Mouse (Mus musculus) spleen, adult 18-20 months (tissue): Measurements from ENCODE around the gene Efnb1.
"Not testable (repeated sequence)": the region's sequence is repeated elsewhere in the genome, so short reads cannot be mapped to it uniquely, and the experiment has no call there.

Experiments used
- DNase-seq, 2 experiments: peaks; one replicate each; pipeline ENCODE4 v3.0.0; 2022; ENCODE audit warnings: mixed read lengths in 2 of 2

The Efnb1 gene

DNA sequence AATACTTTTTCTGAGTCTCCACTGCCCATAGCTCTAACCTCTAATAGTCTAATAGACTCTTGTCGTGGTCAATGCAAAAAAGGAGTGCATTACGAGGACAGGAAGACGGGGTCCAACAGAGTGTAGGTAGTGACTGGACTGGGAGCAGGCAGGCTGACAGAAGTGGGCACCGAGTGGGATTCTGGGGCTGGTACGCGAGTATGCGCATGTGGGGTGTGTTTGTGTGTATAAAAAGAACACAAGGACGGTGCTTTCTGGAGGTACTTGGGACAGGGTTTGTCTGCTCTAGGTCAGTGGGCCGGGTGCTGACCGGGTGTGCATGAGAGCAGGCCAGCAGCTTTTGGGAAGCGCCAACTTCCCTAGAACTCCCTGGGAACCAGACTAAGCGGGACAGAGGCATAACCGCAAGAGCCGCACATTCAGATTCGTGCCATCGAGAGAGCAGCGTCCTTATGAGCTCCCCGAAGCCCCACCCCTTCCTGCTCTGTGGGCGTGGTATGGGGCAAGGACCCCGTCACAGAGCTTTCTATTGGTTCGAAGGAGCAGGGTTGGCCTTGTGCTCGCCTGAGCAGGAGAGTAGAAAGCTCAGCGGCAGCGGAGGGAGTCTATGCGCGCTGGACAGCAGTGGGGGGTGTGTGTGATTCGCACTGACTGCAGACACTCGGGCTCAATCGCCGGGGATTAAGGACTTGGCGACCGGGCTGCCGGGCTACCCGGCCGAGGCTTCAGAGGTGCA is at the start of gene Efnb1:
Efnb1 (plus strand) TSS at position 608 of the 736 bp plus-strand sequence.
- peak; percentile 79 to 81 for DNase-seq

DNA sequence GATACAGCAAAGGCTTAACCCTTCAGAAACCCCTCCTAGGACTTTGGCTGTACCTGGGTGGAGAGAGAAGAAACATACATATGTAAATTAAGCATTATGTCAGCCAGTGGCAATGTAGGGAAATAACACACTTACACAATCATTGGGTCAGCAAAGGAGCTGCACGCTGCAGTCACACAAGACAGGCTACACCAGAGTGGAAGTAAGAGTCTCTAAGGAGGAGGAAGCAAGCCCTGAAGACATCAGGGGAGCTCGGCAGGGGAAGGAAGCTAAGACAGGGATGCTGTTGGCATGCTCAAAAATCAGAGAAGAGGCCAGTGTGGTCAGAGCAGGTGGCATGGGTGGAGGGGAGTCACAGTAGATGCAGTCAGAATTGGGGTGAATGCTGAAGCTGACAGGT is 43.2 kb upstream of the Efnb1 start:
- DNase-seq, result no peak

DNA sequence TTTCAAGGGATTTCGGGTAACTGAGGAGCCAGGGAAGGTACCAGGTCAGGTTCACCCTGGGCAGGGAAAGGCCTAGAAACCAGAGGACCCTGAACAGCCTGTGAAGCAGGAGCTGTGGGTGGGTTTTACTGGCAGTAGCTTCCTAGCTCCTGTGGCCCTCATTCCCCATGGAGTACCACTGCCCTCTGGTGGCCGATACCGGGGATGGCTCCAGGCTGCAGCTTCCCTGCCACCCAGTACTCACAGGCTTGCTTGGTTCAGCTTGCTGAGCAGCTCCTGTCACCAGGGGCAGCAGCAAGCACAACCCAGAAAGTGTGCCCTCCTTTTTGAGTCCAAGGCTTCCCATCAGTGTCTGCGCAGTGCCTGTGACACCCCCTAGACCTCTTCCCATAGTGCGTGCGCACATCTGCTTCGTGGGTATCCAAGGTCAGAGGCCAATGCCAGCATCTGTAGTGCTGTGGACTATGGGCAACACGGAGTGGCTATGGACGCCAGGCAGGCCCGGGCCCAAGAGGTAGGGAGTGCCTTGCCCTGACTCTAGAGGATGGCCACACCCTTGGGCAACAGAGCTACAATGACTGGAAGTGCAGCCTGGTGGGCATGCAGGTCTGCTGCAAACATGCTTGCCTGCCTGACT is 24.7 kb upstream of the Efnb1 start:
- DNase-seq, result not testable (repeated sequence)

DNA sequence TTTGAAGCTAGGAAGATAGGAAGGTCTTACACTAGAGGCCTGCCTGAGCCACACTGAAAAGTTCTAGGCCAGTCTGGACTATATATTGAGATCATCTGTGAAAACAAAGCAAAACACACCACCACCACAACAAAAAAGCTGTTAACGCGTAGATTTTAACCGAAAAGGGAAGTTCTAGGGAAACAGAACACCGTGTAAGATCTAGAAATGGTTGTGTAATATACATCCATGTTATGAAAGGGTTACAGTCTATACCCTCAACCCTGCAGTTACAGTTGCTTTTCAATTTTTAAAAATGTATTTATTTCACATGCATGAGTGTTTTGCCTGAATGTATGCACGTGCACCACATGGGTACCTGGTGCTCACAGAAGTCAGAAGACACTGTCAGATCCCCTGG is 16.4 kb upstream of the Efnb1 start:
- no peak for DNase-seq

DNA sequence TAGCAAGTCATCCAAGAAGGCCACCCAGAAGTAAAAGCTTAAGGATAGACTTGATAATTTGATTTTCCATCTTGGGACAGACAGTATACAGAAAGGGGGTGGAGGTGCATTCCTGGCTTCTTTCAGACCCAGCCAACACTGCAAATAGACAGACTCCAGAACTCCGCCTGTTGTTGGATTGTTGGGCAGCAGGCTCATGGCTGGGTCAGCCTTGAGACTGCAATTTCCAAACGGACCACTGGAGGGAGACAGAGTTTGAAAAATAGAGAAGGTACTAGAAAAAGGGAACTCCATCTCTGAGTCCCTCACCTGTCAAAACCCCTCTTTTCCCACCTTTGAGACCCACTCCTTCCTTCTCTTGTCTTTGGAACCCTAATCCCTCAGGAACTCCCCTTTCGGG is 5.9 kb upstream of the Efnb1 start:
- peak in 1 of 2 experiments; percentile 59 for DNase-seq

DNA sequence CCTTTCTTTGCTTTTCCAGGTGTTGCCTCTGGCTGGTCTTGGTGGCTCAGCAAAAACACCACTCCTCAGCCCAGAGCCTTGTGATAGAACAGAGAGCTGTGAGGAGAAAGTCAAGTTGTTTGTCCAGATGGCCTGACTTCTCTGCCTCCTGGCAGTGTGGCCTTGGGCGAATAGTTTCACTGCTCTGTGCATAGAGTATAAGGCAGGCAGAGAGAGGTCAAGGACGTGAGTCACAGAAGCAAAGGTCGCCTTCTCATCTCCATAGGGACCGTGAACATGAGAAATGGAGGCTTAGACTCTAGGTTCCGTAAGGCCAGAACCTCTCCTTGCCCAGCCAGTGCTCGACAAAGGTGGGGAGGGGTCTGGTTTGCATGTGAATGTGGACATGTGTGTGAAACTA is 3.4 kb upstream of the Efnb1 start:
- DNase-seq, result no peak

DNA sequence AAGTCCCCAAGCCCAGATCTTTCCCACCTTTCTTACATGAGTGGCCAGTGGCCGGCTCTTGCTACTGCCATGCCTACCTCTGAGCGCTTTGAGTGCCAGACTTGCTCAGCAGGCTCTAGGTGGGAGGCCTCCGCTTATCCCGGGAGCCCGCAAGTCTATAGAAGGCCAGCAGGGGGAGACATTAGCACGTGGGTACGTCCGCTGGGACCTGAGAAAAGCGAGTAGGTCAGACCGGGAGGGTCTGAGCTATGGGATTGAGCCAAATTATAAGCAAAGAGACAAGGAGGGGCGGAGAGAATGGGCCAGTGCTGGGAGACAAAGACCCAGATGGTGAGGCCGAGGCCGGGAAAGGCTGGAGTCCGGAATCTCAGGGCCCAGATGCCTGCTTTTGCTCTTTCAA is 1.0 kb upstream of the Efnb1 start:
- DNase-seq, result peak; percentile 63 to 65

DNA sequence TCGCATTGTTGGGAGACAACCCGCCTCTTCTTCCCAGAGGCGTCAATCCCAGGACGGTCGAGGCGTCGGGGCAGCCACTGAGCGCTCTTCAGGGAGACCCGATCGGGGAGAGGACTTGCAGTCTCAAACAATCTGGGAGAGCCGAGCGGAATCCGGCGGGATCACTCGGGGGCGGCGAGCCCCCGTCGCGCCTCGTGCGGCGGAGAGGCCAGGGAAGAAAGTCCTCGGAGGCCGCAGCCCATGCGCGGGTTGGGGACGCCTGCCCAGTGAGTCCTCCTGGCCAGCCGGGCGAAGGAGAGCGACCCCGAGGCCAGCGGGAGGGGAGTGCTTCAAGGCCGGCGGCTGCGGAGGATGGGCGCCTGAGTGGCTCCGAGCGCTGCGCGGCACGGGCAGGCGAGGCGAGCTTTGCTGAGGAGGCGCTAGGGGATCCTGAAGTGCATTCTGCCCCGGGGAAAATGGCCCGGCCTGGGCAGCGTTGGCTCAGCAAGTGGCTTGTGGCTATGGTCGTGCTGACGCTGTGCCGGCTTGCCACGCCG is 569 bp downstream of the Efnb1 start:
- DNase-seq, result peak in 1 of 2 experiments; percentile 22

DNA sequence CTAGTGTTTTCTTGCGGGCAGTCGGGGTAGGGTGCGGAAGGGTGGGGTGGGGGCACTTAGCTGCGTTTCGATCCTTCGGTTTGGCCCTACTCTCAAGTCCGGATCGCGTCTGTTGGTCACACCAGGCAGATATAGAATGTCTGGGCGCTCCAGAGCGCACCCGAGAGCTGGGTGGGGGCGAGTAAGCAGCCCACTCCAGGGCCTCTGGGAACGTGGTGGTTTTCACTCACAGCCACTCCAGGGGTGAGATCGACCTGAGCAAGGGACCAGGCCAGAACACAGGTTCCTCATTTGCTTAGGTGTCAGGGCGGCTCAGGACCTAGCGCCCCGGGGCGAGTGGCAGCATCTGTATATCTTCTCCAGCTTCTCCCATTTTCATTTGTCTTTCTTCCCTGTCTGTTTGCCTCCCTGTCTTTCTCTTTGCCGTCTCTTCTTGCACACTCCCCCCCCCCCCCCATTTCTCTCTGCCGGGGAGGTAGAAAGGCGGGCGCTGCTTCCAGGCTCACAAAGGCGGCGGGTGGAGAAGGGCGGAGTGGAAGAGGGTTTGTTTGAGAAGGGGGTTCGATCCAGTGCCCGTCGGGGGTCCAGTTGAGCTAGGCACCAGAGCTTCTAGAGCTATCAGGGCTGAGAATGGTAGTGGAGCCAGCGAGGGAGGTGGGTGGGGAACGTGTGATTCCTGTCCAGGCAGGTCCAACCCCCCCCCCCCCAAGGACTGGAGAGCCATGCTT is 1.4 kb downstream of the Efnb1 start:
- DNase-seq, result peak in 1 of 2 experiments; percentile 14

DNA sequence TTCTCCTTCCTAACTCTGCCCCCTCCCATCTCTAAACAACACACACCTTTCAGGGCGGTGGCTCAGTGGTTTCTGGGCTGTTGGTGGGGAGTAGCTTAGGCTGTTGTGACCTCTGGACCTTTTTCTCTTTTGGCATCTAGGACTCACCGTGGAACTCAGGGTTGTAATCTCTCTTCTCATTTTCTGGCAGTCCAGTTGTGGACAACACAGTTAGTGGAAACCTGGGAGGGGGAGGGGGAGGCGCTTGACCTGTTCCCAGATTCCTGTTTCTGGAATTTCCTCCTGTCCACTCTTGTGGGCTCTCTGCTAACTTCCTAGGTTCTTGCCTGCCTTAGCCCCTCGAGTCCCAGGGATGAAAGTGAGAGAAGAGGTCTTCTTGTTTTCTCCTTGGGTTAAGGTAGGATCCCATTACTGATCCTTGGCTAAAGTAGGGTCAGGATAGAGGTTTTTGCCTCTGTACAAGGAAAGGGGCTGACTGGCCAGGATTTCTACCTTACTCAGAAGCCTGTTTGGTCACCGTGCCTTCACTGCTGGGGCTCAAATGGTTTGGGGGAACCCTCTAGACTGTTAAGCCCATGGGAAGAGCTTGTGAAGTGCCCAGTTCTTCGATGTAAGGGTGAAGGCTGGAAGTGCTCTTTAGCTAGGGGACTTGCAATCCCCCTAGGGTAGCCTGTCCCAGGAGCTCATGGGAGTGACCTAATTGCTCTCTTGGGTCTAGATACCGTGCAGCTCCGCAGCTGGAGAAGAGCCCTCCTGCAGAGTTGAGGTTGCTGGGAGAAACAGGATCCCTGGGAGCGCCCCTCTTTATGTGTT is 2.2 kb downstream of the Efnb1 start:
- no peak for DNase-seq

DNA sequence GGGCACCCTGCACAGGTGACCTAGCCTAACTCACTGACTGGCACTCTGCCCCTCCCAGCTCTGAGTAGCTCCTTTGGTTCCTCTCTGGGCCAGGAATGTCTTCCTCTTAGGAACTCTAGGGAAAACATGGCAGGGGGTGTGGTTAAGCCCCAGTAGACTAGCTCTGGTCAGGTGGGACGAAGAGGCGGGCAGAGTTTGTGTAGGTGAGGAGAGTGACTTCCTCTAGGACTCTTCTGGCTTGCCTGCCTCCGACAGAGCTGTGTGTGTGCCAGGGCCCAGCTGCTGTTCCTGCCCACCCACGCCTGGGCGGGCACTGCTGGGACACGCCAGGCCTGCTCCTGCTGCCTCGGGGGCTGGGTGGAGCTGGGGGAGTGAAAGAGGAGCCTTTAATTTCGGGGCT is 5.1 kb downstream of the Efnb1 start:
- DNase-seq, result no peak

DNA sequence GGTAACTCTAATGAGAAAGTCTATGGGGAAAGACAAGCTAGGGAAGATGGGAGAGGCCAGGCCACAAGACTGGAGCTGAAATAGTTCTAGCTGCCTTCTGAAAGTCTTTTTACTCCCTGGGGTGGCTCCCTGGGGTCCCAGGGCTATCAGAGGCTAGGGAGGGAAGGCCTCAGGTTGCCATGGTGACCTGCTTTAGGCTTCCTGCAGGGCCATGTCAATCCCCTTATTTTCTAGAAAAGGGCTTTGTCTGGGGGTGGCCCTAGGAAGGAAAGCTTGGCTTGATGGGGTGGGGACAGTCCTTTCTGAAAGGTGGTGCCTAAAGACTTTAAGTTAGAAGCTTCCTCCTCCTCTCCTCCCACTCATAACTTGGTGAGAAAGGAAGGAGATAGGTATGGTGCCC is 6.0 kb downstream of the Efnb1 start:
- DNase-seq, result no peak

DNA sequence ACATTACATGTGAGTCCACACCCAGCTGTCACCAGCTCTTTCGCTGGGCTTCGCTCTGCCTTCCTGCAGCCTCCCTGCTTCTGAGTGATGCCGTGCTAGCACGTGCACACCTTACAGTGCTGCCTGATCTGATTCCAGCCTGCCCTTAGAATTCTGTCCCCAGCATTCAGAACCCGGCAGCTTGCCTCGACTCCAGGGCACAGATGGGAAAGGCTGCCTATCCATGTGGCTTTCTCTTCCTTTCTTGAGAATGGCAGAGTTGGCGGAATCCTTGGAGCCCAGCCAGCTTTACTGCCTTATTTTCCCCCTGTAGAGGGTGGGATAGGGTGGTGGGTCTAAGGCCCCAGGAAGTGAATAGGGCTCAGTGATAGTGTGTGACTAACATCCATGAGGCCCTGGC is 9.6 kb downstream of the Efnb1 start:
- DNase-seq, result no peak

DNA sequence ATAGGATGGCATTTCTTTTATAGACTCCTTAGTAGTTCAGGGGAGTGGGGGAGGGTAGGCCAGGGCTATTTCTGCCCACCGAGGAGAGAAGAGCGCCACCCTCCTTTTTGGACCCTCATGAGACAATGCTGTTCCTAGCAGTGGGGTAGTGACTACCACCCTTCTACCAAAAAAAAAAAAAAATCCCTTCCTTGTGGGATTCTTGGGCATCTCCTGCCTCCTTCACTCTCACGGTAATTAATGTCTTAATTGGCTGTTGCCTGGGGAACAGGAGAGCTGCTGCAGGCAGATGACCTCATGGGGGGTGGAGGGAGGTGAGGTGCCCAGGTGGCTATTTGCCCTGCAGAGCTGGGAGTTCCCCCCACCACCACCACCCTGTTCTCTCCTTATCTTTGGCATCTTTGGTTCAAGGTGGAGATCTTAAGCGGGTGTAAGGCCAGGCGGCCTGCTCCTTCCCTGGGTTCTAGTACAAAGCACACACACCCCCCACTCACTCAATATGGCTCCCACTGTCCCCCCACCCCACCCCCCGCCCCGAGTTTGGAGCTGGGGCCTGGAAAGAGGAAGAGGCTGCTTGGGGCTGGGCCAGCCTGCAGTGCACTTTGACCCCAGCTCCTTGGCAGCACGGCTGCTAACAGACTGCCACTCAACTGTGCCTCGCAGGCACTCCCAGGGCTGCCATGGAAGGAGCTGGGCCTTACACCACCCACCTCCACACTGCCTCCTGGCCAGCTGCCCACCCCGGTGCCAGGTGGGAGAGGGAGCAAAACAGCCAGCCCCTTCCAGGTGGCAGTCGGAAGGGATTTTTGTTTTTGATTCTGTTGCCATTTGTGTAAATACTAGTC is 12.4 kb downstream of the Efnb1 start:
- DNase-seq, result no peak

DNA sequence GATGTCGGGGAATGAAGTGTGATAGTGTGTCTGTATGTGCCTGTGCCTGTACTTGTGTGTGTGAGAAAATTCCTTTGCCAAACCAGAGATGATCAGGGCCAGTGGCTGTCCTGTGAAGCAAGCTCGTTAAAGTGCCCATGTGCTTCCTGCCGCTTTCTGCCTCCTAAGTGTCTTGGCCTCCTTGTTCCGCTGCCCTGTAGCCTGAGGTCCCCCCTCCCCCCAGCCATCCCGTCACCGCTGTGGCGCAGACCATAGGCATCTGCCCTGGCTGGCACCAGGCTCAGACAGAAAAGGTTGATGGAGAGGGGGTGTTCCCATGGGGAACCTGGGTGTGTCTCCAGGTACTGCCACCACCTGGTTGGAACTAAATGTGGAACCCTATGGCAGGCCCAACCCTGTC is 13.1 kb downstream of the Efnb1 start:
- DNase-seq, result no peak

DNA sequence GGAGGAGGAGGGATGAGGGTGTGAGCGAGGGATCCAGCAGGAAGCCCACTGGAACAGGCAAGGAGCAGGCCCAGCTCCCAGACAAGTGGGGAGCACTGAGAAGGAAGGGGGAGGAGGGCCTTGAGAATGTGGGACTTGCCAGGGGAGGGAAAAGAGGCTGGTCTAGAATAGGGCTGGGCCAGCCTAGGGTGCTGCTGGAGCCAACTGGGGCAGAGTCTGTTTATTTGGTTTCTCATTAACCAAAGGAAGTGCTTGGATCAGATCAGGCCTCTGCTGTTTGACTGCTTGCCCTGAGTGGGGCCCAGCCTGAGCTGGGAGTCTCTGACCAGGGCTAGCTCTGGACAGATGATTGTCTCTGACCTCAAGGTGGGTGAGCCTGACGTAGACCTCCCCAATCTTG is 14.0 kb downstream of the Efnb1 start:
- DNase-seq, result no peak

DNA sequence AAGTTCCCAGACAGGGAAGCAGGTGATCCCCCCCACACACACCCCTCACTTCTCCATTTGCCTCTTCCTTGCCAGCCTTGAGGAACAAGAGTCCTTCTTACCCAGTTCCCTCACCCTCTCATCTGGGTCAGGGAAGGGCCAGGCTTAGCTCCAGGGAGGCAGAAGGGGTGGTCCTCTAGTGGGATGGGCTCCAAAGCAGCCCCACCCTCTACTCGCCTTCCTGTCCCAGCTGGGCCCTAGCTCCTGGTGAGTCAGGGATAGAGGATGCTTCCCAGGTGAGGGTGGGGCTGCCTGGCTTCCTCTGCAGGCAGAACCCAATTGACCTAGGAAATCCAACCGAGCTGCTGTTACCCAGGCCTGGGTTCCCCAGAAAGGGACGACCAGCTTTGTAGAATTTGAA is 14.8 kb downstream of the Efnb1 start:
- DNase-seq, result no peak

DNA sequence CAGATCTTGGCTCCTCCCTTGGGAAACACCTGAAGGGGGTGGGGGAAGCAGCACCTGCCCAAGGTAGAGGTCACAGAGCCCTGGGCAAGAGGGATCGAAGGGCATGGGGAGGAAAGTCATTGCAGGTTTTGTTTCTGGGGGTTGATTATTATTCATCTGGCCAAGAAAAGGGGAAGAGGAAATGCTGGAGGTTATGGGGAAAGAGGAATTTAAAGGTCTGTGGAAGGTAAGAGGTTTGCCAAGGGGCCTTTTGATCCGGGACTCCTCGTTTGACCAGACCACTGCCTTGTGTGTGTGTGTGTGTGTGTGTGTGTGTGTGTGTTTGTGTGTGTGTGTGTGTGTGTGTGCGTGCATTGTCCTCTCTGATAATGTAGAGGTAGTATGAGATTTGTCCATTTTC is 15.5 kb downstream of the Efnb1 start:
- no peak for DNase-seq

DNA sequence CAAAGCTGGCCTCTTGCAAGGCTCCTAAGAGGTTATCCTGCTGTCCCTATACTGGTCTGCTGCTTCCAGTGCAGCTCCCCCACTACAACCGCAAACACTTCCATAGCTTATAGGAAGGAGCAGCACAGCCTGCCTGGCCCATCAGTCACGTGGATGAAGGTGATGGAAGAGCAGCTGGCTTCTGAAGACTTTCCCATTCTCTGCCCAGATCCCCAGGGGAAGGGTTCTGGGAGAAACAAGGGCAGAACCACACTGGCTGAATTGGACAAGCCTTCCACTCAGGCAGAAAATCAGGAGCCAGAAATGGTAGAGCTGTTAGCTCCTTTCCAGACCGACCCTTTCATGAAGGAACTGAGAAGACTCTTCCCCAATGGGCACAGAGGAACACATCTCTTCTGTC is 16.2 kb downstream of the Efnb1 start:
- DNase-seq, result no peak

DNA sequence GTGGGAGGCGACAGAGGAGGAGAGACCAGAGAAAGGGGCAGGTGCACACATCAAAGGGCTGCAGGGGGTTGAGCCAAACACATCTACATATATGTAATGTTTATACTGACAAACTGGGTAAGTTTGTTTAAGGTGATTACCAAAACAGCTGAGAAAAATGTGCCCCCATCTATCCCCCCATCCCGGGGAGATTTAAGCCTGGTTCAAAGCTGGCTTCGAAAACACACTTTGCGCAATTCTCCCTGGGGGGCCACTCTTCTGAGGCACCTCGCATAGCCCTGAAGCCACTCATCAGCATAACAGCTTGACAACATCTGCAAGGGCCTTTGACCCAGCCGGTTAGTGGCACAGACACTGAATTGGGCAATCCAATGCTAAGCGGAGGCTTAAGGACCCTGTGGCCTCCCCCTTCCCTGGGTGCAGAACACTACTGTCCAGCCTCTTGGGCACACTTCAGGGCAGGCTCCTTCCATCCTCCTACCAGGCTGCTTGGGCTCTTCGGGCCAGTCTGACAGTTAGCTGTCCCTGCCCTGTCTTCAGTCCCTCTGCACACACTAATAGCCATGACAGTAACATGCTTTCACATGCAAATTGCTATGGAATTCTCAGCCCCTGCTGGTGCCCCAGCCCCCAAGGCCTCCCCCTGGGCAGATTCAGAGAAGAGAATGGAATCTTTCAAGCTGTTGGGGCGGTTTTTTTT is 16.8 kb downstream of the Efnb1 start:
- DNase-seq, result no peak

DNA sequence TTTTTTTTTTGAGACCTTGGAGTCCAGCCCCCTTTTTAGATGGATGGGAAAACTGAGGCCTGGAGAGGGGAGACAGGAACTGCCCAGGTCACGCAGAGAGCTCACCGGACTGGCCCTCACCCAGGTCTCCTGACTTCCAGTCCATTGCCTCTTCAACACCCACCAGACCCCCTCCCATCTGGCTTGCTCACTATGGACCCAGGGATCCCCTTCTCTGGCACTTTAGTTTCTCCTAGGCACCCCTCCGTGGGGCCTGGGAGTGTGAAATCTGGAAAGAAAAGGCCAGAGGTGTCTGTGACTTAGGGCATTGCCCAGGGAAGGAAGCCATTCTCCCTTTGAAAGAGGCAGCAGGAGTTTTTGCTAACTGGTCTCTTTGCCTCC is 17.3 kb downstream of the Efnb1 start:
- no peak for DNase-seq
